7 mouse cellular contexts compared by ENCODE assay signal in the genomic region with DNA sequence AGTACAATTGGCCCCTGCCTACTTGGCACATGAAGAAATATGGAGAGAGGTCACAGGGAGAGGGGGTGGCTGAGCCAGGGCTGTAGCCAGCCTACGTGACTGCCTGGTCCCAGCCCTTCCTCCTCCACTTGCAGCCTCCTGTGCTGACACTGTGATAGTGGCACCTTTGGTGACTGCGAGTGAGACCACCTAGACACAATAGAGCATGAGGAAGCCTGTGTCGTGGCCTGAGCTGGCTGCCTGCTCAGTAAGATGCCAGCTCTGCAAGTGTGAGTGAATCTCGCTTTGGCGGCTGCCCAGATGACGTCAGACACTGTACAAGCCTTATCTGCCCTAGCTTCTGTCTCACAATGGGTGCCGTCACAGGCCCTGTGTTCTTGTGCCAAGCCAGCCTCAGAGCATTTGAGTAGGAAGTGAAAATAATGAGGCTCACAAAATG. TPM values are rescaled to one million over a fixed set of nuclear protein-coding genes. Genes with fewer than 3 reads are reported as not detected.
DNase-seq lines count a peak whose midpoint lies in the region; ATAC-seq and TF ChIP-seq lines count a peak whose summit lies in the region.

No protein-coding gene starts in this region.

- no peak overlapping the region for H3K9ac ChIP-seq in hindbrain, postnatal 0 days (replicated peaks; ENCODE audit: low read length)

- no peak overlapping the region for H3K4me3 ChIP-seq in hindbrain, postnatal 0 days (ENCODE audit: low read length)
- H3K4me3 ChIP-seq in left cerebral cortex, adult 2 months = no peak overlapping the region

- H3K4me1 ChIP-seq in hindbrain, postnatal 0 days (ENCODE audit: insufficient read depth, low read length) = peaks cover 6% of the 10 kb centered on the region; the same call in 1 of the 2 replicates

- no peak overlapping the region for H3K4me2 ChIP-seq in hindbrain, postnatal 0 days (ENCODE audit: low read depth, low read length)

- ATAC-seq in cerebellum, adult (ENCODE audit: insufficient number of reproducible peaks, low FRiP score, low TSS enrichment) = peak; percentile 74
- ATAC-seq in hindbrain, postnatal 0 days = peak; percentile 92
- ATAC-seq in megakaryocyte, adult 5-6 weeks (ENCODE audit: poor library complexity, severe bottlenecking) = peak; percentile 64

- DNase-seq in adrenal gland, adult 18-20 months (ENCODE audit: low spot score in 2 of 2) = peak; percentile 82 to 89
- peak; percentile 57 for DNase-seq in gastrocnemius, adult 18-20 months (ENCODE audit: low spot score)
- DNase-seq in hindbrain, postnatal 0 days (ENCODE audit: low spot score) = peak; percentile 83
- peak; percentile 74 to 75 for DNase-seq in left cerebral cortex, adult 2 months (ENCODE audit: extremely low spot score in 1 of 2, low spot score in 2 of 2)
- DNase-seq in spleen, postnatal 4 days (ENCODE audit: low spot score in 2 of 2) = peak; percentile 72 to 77

- H3K27ac ChIP-seq in hindbrain, postnatal 0 days = peak overlapping the region; percentile 36; the same call in 1 of the 2 replicates
- H3K27ac ChIP-seq in left cerebral cortex, adult 2 months = peak overlapping the region; percentile 64; the same call in 1 of the 2 replicates

- TF ChIP-seq CTCF in hindbrain, postnatal 0 days (IDR thresholded peaks at IDR 0.05; ENCODE audit: low read depth) = no peak
- no peak for TF ChIP-seq CTCF in left cerebral cortex, adult 2 months (IDR thresholded peaks at IDR 0.05)

- intact Hi-C loops in left cerebral cortex, adult 2 months (cut with DNase I) = no loop called here

- no peaks in the 10 kb centered on the region for H3K36me3 ChIP-seq in hindbrain, postnatal 0 days (ENCODE audit: insufficient read depth, low read length)

- H3K27me3 ChIP-seq in hindbrain, postnatal 0 days (ENCODE audit: insufficient read depth, low read length) = no peaks in the 10 kb centered on the region

- 24% methylated on average over 7 of the region's 7 CpGs for WGBS in hindbrain, postnatal 0 days

- H3K9me3 ChIP-seq in hindbrain, postnatal 0 days (ENCODE audit: low read length) = no peaks in the 10 kb centered on the region

RNA-seq across cellular contexts. Expression of a gene that starts 18.5 kb away (rescaled TPM):
- 10 to 100 TPM in 1 of 2 experiments, 1 to 10 TPM in 1; 6.3 to 12.2 TPM for total RNA-seq in adrenal gland, adult 18-20 months (2021)
- 1 to 10 TPM; 3.3 to 5.3 TPM for total RNA-seq in gastrocnemius, adult 18-20 months (2021)
- 7.5 and 8.8 TPM in 2 replicates for total RNA-seq in hindbrain, postnatal 0 days (2014; rRNA removed)
- 2.7 and 3.3 TPM in 2 replicates for polyA plus RNA-seq in hindbrain, postnatal 0 days (2015; fragmentation: Nextera tagmentation; extraction: Ambion mirVana)
- 1 to 10 TPM; 2.1 to 2.6 TPM for total RNA-seq in left cerebral cortex, adult 2 months (2021)
- total RNA-seq in megakaryocyte, adult 5-6 weeks (2015) = 0.02 and 0.11 TPM in 2 replicates
- not detected in 2 replicates for total RNA-seq in megakaryocyte, adult 5-6 weeks (2017)

RNA-seq across cellular contexts. Expression of a gene that starts 22.8 kb away (rescaled TPM):
- total RNA-seq in adrenal gland, adult 18-20 months (2021) = 1 to 10 TPM; 6.7 to 8.5 TPM
- total RNA-seq in gastrocnemius, adult 18-20 months (2021) = 1 to 10 TPM; 3.5 to 4.1 TPM
- 9.0 and 11.1 TPM in 2 replicates for total RNA-seq in hindbrain, postnatal 0 days (2014; rRNA removed)
- 1.6 and 1.8 TPM in 2 replicates for polyA plus RNA-seq in hindbrain, postnatal 0 days (2015; fragmentation: Nextera tagmentation; extraction: Ambion mirVana)
- 10 to 100 TPM in 1 of 2 experiments, 1 to 10 TPM in 1; 9.3 to 10.4 TPM for total RNA-seq in left cerebral cortex, adult 2 months (2021)
- 0.34 and 0.51 TPM in 2 replicates for total RNA-seq in megakaryocyte, adult 5-6 weeks (2015)
- 0.92 and 3.7 TPM in 2 replicates for total RNA-seq in megakaryocyte, adult 5-6 weeks (2017)

RNA-seq across cellular contexts. Expression of a gene that starts 47.0 kb away (rescaled TPM):
- total RNA-seq in adrenal gland, adult 18-20 months (2021) = under 1 TPM; 0.53 to 0.61 TPM
- under 1 TPM; 0.09 to 0.14 TPM for total RNA-seq in gastrocnemius, adult 18-20 months (2021)
- total RNA-seq in hindbrain, postnatal 0 days (2014; rRNA removed) = 0.93 and 1.2 TPM in 2 replicates
- 0.66 and 0.73 TPM in 2 replicates for polyA plus RNA-seq in hindbrain, postnatal 0 days (2015; fragmentation: Nextera tagmentation; extraction: Ambion mirVana)
- total RNA-seq in left cerebral cortex, adult 2 months (2021) = under 1 TPM; 0.32 to 0.70 TPM
- total RNA-seq in megakaryocyte, adult 5-6 weeks (2015) = 0.29 and 0.34 TPM in 2 replicates
- 0.16 and 0.84 TPM in 2 replicates for total RNA-seq in megakaryocyte, adult 5-6 weeks (2017)

RNA-seq across cellular contexts. Expression of a gene that starts 54.8 kb away (rescaled TPM):
- total RNA-seq in adrenal gland, adult 18-20 months (2021) = 10 to 100 TPM; 82.3 to 82.5 TPM
- total RNA-seq in gastrocnemius, adult 18-20 months (2021) = 100 to 1,000 TPM; 112 to 141 TPM
- total RNA-seq in hindbrain, postnatal 0 days (2014; rRNA removed) = 45.5 and 63.8 TPM in 2 replicates
- polyA plus RNA-seq in hindbrain, postnatal 0 days (2015; fragmentation: Nextera tagmentation; extraction: Ambion mirVana) = 176 and 181 TPM in 2 replicates
- 100 to 1,000 TPM; 106 to 108 TPM for total RNA-seq in left cerebral cortex, adult 2 months (2021)
- total RNA-seq in megakaryocyte, adult 5-6 weeks (2015) = 65.4 and 69.5 TPM in 2 replicates
- 38.7 and 49.5 TPM in 2 replicates for total RNA-seq in megakaryocyte, adult 5-6 weeks (2017)

RNA-seq across cellular contexts. Expression of a gene that starts 55.1 kb away (rescaled TPM):
- 100 to 1,000 TPM; 442 to 451 TPM for total RNA-seq in adrenal gland, adult 18-20 months (2021)
- 100 to 1,000 TPM; 291 to 301 TPM for total RNA-seq in gastrocnemius, adult 18-20 months (2021)
- total RNA-seq in hindbrain, postnatal 0 days (2014; rRNA removed) = 41.1 and 46.1 TPM in 2 replicates
- polyA plus RNA-seq in hindbrain, postnatal 0 days (2015; fragmentation: Nextera tagmentation; extraction: Ambion mirVana) = 600 and 645 TPM in 2 replicates
- total RNA-seq in left cerebral cortex, adult 2 months (2021) = 100 to 1,000 TPM; 251 to 253 TPM
- 377 and 387 TPM in 2 replicates for total RNA-seq in megakaryocyte, adult 5-6 weeks (2015)
- total RNA-seq in megakaryocyte, adult 5-6 weeks (2017) = 757 and 843 TPM in 2 replicates
